Mouse (Mus musculus) heart, postnatal 36 days (tissue): ENCODE results near the gene Coro2a. TPM values are rescaled to one million over a fixed set of nuclear protein-coding genes. Genes with fewer than 3 reads are reported as not detected.
"Not testable (repeated sequence)": the region's sequence is repeated elsewhere in the genome, so short reads cannot be mapped to it uniquely, and the experiment has no call there.

Source experiments
- DNase-seq, 2 experiments: peaks; one replicate each; pipeline ENCODE4 v3.0.0; 2021 to 2022
- intact Hi-C: fragments of 180-260 bp; cut with DNase I; formaldehyde crosslinking; loops from one replicate; pipeline ENCODE4 v1.15.1; 2025
- total RNA-seq, 2 experiments: library from RNA; stranded (reverse); gene quantifications; 2 replicates each; pipeline ENCODE4 v1.2.3; 2021

Gene Coro2a
- total RNA-seq = under 1 TPM; 0.28 to 0.46 TPM

DNA sequence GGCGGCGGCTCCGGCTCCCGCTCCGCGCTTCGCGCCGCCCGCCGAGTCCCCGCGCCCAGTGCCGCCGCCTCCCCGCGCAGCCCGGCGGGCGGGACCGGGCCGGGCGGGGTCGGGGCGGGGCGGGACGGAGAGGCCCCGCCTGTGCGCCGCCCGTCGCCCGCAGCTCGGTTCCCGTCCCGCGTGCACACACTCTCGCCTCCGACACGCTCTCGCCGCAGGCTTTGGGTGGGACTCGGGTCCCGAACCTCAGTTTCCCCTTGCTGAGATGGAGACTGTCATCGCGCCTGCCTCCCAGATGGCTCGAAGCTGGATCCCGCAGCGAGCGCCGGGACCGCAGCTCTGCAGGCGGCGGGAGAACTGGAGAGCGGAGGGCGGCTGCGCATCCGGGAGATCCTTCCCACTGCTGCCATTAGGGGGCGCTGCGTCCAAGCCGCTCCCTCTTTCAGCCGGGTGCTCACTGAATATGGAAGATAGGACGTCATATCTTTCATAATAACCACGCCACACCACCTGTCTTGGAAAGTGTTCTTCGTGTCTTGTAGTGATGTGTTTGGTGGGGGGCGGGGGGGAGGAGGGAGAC is at the start of gene Coro2a:
Gene Coro2a, minus strand, starts transcription at position 359 of the 580 bp plus-strand sequence.
- DNase-seq = peak; percentile 85
- intact Hi-C loops = no loop called here

DNA sequence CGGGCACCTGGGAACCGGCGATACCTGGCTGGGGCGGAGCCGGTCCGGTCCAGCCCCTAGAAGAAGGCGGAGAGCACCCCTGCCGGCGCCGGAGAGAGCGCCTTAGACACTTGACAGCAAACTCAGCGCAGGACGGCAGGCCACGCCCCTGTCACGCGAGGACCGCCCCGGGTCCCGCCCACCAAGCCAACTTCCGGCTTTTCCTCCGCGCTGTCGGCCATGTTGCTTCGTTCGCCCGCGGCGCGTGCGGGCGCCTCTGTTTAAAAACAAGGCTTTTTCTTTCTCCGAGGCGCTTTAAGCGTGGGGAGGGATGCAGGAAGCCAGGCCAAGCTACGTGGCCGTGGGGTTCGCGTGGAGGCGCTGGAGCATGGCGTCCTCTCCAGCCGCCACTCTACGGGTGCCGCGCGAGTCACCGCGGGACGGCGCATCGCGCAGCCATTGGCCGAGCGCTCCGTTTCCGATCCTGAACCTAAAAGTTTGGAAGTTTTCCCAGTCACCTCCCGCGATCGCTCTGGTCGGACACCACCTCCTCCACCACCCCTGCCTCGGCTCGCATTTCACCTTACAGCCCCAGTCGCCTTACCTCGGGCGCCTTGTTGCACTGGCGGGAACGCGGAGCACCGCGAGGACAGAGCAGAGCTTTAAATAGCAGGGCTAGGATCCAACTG is 48.2 kb upstream of the Coro2a start, which contains the start of gene Tbc1d2:
Gene Tbc1d2, minus strand, starts transcription at position 124 of the 668 bp plus-strand sequence.
- intact Hi-C loops = loop anchor here (5.0 kb wide), 1 partner anchor 148 kb away; no protein-coding TSS in a partner anchor

DNA sequence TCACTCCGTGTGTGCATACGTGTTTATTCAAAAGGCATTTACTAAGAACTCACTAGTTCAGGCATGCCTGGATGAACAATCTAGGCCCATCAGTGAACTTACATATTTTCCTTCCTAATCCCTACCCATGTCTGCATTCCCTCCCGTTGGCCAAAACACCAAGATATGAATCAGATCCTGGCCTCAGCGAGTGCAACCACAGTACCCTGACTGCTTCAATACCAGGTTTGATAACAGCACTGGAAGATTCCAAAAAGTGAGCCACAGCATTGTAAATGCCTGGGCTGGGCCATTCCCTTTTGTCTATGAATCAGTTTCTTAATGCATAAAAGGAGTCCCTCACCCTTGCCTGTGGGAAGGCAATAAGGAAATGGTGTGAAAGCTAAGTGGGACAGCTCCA is 47.2 kb upstream of the Coro2a start:
- no peak for DNase-seq
- intact Hi-C loops = no loop called here

More for the DNA sequence above, 48.2 kb upstream of the Coro2a start, which contains the start of gene Tbc1d2:
- peak; percentile 97 to 98 for DNase-seq

DNA sequence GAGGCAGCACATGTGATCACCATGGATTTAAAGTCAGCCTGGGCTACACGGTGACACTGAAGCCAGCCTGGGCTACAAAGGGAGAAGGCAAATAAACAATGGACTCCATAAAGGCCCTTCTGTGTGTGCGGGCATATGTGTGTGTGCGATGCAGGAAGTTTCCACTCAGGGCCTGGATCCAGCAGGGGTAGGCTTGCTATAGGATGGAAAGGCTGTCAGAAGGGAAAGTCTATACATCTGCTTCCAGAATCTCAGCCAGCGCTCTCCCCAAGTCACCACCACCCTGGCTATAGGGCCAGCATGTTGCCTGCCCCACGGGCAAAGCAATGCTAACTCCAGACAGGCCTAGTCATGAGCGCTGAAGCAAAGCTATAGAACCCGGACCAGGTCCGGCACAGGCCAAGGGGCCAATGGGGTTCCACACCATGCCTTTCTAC is 41.7 kb upstream of the Coro2a start:
- intact Hi-C loops = no loop called here
- DNase-seq = no peak

DNA sequence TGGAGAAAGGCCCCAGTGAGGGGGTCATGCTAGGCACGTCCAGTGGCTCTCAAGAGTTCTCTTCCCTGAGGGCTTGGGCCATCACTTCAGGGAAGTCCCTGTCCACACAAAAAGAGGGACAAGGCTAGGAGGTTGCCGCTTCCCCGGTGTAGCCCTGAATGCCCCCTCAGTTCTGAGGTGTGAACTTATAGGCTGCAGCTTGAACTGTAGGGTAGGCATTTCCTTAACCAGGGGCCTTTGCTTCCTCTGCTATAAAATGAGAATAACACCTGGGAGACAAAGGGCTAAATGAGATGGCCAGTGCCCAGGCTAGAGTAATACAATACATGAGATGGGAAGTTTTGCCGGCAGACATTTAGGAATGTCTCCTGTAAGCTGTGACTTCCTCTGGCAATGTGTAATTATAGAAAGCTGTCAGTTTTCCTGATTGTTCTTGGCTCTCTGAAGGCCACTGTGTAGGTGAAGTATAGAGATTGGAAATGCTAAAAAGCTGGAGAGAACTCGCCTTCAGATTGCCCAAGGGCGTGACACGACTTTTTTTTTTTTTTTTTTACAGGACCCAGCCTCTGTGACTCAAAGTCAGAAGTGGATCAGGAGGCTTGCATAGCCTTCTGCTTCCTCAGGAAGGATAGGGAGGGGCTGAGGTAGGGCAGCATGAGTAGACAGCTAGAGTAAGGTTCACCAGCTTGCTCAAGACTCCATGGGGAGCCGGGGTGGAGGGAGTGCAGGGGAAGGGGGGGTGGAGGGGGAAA is 41.1 kb upstream of the Coro2a start:
- no peak for DNase-seq
- intact Hi-C loops = no loop called here

DNA sequence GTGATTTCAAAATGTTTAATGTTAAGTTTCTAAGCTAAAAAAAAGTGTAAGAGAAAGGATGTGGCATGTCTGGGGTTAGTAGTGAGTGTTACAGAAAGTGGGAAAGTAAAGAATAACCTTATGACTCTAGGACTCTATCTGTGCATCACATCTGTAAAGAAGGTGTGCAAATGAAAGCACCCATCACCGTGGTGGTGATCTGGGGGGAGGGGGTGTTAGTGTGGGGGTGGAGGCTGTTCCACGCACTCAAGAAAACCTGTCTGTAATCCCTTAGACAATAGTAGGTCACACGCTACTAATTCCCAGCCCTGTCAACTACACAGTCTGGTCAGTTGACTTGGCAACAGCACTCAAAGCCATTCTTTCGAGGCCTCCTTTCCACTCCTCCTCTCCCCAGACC is 39.3 kb upstream of the Coro2a start:
- DNase-seq = no peak
- intact Hi-C loops = no loop called here

DNA sequence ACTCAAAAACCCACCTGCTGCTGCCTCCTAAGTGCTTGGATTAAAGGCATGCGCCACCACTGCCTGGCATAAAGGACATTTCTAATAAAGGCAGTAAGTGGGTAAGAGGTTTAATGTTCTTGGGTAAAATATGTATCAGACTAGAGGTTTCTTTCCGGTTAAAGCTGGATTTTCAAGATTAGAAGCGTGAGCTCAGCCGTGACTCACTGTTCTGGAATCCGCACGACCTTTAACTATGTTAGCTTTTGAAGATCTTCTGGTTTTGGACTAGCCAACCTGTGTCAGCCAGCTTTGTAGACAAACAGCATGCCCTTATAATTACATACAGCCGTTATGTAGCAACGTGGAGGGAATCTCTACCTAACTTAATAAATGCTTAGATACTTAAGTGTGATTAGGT is 37.9 kb upstream of the Coro2a start:
- DNase-seq = no peak
- intact Hi-C loops = no loop called here

DNA sequence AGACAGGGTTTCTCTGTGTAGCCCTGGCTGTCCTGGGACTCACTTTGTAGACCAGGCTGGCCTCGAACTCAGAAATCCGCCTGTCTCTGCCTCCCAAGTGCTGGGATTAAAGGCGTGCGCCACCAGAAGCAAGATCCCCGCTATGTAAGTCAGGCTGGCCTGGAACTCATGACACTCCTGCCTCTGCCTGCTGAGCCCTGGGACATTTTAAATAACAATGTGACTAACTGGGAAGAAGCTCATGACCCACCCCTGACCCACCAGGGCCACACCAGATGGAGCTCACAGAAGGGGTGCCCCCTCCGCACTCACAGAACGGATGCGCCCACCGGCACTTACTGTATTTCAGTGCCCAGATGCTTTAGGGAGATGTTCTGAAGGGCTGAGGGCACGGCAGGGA is 35.2 kb upstream of the Coro2a start:
- intact Hi-C loops, DNase-seq: not testable (repeated sequence)

DNA sequence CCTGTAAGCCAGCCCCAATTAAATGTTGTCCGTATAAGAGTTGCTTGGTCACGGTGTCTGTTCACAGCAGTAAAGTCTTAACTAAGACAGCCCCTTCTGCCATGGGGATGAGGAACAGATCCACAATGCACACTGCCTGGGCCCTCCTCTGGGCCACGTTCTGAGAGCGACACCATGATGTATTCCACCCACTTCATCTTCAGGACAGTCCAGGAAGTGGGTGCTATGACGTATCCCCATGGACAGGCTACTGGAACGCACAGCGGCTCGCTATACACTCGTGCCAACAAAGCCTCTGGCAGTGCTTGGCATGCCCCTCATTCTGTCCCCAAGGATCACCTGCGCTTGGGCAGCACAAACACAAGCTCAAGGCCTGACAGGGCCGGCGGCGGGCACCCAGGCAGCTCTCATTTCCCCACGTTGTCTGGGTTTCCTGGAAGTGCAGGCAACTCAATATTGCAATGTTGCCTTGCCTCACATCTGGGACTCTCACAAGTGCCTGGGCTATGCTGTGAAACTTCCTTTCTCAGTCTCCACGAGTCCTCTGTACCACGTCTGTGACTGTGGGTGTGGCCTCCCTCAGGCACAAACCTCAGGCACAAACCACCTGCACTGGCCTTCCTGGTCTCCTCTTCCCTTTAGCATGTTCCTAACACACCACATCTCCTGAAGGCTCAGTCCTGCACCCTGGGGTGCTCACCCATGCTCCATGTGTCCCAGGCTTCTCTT is 33.9 kb upstream of the Coro2a start:
- no peak for DNase-seq
- intact Hi-C loops = no loop called here

DNA sequence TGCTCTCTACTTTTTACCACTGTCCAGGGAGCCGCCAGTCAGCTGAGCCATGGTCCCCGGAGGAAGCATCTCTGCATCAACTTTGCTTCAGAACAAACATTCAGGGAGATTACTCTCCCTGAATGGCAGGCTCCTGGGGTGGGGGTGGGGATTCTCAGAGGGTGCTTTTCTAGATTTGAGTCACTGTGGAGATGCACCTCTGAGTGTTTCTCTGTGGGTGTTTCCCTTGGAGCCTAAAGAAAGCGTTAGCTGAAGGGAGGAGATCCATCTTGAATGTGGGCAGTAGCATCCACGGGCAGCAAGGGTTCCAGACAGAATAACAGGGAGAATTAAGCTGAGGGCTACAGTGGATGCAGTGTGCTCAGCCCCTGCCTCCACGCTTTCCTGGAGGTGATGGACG is 32.9 kb upstream of the Coro2a start:
- intact Hi-C loops = no loop called here

DNA sequence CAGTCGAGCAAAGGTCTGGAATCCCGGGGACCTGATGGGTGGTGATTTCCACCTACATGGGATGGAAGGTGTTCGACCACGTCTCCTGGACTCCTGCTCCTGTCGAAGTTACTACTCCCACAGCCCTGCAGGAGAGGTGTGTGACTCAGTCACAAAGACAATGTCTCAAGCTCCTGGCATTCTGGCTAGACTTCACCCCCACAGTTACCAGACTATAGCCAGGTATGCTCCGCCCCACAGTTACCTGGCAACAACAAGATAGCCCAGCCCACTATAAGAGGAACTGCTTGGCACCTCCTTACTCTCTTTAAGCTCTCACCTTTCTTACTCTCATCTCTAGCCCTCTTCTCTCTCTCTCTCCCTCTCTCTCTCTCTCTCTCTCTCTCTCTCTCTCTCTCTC is 31.6 kb upstream of the Coro2a start:
- DNase-seq, intact Hi-C loops: not testable (repeated sequence)

More for the DNA sequence above, 32.9 kb upstream of the Coro2a start:
- no peak for DNase-seq

DNA sequence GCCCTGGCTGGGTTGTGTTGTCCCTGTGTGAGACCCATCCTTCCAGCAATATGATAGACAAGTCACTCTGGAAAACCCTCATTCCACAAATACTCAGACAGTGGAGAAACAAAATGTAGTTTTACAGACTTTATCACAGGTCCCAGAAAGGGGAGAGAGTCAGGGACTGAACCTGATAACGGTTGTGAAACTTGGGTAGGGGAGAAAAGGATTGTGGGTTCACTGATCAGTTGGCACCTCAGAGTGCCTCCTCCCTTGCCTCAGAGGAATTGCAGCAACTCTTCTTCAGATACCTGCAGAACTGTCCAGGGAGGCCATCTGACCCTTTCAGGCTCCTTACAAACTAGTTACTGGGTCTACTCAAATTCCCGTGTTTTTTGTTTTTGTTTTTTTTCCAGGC is 30.5 kb upstream of the Coro2a start:
- DNase-seq = no peak
- intact Hi-C loops = no loop called here

DNA sequence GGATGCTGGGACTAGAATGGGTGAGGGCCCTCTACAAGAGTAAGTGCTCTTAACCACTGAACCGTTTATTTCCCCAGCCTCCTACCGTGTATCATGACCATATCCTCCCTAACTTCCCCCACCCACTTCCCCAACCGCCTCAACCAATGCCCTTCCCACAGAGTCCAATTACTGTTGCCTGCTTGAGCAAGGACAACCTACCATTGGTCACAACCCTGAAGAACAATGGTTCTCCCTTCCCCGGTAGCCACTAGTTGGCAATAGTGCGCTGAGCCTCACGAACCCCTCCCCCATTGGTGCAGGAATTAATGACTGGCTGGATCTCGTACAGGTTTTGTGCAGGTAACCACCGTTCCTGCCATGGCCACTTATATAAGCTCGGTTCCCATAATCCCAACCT is 28.4 kb upstream of the Coro2a start:
- DNase-seq = peak in 1 of 2 experiments; percentile 18
- intact Hi-C loops = no loop called here

DNA sequence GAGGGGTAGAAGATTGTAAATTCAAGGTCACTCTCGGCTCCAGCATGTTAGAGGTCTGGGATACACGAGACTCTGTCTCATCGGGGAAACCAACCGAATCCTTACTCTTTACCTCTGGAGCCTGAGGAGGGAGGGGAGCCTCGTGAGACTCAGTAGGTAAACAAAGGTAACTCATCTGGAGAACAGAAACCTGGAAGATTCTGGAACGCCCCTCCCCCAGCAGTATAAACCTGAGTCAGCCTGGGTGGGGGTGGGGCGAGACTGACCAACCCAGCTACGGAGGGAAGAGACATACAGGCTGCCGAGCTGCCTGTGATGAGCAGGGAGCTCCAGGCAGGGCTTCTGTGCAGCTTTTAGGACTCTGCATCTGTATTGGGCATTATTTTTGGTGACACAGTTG is 26.9 kb upstream of the Coro2a start:
- intact Hi-C loops = no loop called here

DNA sequence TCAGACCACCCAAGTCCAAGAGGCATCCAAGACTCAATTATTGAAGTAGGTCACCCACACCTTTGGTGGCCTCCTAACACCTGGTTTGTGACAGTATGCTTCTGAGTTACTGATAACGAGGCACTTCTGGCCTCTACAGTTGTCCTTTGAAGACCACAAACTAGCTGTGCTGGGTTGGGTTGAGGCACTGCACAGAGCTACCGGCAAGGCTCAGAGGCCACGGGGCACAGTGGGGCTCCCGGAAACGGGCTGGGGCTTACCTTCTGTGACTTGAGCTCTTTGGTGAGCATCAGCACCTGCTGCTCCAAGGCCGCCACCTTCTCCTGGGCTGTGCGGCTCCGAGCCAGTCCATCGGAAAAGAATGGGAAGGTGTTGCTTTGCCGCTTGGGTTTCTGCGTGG is 26.1 kb upstream of the Coro2a start:
- intact Hi-C loops = no loop called here
- DNase-seq = no peak

More for the DNA sequence above, 26.9 kb upstream of the Coro2a start:
- DNase-seq = no peak

DNA sequence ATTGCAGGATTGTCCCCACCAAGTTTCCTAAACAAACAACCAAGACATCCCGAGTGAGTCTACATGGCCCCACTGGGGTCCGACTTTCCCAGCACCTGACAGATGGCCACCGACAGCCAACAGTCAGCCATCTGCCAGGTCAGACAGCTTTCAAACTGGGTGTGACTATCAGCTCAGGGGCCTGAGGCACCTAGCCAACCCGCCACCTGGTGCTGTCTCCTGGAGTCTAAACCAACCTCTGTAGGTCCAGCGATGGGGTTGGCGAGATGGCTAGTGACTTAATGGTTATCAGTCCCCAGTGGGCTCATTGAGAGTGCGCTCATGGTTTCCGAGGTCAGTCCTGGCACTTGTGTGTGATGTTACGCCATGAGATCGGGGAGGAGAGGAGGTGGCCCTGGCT is 23.1 kb upstream of the Coro2a start:
- intact Hi-C loops = no loop called here
- DNase-seq = no peak

DNA sequence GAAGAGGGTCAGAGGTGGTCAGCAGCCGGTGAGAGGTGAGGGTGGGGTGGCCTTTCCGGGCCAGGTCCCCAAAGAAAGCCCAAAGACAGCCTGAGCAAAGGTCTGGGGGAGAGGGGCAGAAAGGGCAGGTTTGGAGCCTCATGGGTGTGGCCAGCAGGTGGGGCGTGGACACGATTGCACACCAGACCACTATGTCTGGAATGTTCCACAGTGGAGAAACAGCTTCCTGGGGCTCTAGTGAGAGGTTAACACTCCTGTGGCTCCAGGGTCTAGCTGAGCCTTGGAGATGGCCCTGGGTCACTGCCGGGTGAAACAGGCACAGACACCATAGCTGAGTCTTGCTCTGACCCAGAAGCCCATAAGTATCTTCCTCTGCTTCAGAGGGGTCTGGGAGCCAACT is 21.0 kb upstream of the Coro2a start:
- DNase-seq = no peak
- intact Hi-C loops = no loop called here

DNA sequence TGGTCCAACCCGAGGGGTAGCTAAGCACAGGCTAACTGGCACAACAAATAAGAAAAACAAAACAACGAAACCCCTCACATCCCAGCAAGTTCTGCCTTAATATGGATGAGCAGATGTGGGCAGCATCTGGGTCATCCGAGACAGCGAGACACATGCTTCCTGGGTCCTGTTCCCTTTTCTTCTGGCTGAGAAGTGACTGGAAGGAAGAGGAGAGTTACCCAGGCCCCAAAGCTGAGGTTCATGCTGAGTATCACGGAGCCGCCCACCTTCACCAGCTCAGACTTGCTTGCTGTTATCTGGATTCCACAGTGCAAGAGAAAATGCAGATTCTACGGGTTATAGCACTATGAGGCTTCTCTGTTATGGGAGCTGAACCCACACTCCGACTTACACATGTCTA is 18.9 kb upstream of the Coro2a start:
- DNase-seq = no peak
- intact Hi-C loops = no loop called here

DNA sequence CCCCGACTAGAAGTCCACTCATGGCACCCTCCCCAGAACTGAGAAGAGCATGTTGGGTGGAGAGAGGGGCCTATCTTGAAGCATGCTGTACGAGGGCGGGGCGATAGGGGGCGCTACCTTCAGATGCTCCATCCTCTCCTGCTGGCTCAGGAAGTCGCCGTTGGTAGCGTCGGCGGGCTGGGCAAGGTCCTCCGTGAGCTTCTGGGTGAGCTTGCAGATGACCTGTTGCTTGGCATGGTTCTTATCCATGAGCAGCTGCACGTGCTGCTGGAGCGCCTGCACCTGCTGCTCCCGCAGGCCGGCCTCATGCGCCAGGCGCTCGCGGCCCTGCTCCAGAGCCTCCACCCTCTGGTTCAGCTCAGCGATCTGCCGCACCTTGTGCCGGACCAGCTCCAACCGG is 18.3 kb upstream of the Coro2a start:
- intact Hi-C loops = no loop called here
- DNase-seq = no peak

DNA sequence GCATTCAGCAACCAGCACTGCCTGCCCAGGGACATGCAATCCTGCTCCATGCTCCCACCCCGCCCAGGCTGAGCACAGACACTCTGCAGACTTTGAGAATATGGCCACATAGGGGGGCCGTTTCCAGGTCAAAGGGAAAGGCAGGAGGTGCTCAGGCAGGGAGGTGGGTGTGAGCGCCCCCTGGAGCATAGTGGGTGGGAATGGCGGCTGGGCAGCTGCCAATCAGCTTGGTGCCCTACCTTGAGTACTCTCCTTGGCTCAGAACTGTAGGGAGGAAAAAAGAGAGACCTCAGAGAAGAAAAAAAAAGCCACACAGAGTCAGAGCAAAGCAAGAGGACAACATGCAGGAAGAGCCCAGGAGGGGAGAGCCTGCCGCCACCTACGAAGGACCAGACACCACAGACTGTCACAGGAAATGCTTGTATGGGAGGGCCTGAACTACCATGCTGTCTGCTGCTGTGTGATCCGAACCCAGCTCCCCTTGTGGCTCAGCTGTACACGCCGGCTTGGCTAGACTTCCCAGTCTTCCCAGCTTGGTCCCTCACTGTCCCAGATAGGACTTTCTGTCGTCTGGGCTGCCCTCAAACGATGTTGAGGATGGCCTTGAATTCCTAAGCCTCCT is 16.3 kb upstream of the Coro2a start:
- intact Hi-C loops = no loop called here
- no peak for DNase-seq

DNA sequence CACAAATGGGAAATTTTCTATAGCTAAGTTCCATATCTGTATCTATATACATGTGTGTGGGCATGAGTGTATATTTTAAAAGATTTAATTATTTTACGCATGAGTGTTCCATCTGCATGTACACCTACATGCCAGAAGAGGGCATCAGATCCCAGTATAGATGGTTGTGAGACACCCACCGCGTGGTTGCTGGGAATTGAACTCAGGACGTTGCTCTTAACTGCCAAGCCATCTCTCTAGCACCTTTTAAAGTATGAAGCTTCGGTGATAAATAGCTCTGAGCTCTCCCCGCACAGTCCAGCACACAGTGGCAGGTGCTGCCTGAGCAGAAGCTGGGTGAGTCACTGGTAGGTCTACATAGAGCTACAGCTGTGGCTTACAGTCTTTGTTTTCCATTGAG is 15.4 kb upstream of the Coro2a start:
- DNase-seq = no peak
- intact Hi-C loops = no loop called here
